Mouse (Mus musculus): ENCODE results near the gene Dtymk.

Gene Dtymk

DNA sequence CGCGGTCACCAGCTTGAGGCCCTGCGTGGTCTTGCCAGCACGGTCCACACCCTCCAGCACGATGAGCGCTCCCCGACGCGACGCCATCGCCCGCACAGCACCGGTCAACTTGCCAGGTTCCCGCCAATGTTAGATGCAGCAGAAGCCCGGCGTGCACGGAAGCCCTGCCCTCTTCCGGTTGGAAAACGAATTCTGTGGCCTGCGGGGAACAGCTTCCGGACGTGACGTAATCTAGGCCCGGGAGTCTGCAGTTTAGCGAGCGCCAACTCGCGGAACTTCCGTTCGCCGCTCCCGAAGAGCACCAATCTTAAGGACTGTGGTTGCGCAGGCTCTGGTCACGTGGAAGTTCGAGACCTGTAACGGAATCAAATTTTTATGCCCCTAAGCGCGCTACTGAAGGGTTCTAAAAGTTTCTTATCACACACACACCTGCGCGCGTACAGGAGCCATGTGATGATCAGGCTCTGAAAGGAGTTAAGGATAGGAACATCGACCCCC, at the start of gene Dtymk:
TSS of gene Dtymk (minus strand) at position 194 of the 498 bp plus-strand sequence.
- under 1% methylated on average over 42 of the region's 42 CpGs for WGBS

- 51% methylated on average over 2 of the region's 3 CpGs for WGBS
These were observed 44.1 kb upstream of the Dtymk start for GRCm38 (mm10) chr1:93845766-93846366.

DNA sequence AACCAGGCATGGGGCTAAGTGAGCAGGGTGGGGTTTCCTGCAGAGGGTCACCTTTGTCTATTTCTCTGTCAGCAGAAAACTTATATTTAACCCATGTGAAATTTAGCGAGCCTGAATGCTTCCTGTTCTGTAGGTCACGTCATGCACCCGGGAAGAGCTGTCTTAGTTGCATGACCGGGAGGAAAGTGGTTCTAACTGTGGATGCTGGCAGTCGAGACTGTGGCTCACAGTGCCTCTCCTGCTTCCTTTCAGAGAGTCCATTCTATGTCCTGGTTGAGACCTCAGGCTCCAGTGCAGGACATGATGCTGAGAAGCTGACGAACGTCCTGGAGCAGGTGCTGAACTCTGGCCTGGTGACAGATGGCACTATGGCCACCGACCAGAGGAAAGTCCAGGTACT, 36.8 kb upstream of the Dtymk start:
- 94% methylated on average over 8 of the region's 8 CpGs for WGBS

DNA sequence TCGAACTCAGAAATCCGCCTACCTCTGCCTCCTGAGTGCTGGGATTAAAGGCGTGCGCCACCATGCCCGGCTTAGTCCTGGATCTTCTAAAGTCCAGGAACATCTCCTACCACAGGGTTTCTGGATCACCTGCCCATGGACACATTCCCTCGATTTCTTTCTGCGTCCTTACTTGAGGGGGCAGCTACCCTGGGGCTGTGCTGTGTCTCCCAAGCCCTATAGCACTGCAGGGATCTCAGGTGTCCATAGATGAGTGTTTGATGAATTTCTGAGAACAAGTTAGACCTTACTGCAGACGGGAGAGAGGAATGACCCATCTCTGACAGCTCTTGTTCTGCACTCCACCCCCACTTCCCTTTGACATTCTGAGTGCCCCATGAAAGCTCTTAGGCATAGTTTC, 35.6 kb upstream of the Dtymk start:
- WGBS = 97% methylated on average over 8 of the region's 8 CpGs

- WGBS = 96% methylated on average over 2 of the region's 2 CpGs
These were observed 34.8 kb upstream of the Dtymk start for GRCm38 (mm10) chr1:93836532-93836913.

- 83% methylated on average over 6 of the region's 6 CpGs for WGBS
These were observed 34.3 kb upstream of the Dtymk start for GRCm38 (mm10) chr1:93835876-93836531.

- WGBS = 91% methylated on average over 4 of the region's 4 CpGs
These were observed 33.5 kb upstream of the Dtymk start for GRCm38 (mm10) chr1:93835211-93835610.

DNA sequence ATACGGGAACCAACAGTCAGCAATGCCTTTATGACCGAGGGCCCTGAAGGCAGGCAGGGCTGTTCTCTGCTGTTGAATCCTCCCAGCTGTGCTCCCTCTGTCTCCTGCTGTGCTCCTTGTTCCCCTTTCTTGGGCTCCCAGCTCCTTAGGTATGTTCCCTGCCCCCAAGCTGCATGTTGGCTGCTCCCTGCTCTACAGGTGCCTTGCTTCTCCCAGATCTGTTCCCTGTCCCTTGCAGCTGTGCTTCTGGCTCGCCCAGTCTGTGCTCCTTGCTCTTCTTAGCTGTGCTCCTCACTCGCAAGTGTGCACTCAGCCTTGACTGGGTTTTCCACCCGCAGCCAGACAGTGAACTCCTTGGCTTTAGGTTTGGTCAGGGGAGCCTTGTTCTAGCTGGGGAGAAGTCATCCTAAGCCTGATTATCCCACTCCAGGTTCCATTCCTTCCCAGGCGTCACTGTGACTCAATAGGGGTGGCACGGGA, 33.0 kb upstream of the Dtymk start:
- 87% methylated on average over 7 of the region's 7 CpGs for WGBS

DNA sequence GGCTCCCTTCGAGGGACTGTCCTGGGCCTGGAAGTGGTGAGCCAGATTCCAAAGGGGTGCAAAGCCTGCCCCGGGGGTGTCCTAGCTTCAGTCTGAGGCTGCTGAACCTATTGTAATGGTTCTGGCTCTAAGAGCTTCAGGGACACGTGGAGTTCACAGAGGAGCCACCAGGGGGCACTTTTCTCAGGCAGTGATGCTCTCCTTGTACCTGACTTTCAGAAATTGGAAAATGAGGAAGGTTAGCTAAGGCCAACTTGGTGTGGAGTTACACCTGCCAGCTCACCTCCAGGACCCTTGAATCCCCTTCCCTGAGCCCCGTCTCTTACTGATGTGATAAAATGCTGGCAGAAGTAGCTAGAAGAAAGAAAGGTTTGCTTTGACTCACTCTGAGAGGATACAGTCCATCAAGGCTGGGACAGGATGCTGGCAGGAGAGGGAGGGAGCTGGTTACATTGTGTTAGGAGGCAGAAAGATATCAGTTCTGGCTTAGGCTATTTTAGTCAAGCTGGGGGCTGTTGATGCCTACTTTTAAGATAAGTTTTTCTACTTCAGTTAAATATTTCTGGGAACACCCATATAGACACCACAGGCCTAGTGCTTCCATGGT, 31.1 kb upstream of the Dtymk start:
- WGBS = 66% methylated on average over 3 of the region's 4 CpGs

GRCm38 (mm10) chr1:93826540-93826835, 24.8 kb upstream of the Dtymk start:
- WGBS = 91% methylated on average over 9 of the region's 9 CpGs

GRCm38 (mm10) chr1:93825771-93826539, 24.2 kb upstream of the Dtymk start:
- 44% methylated on average over 27 of the region's 27 CpGs for WGBS

GRCm38 (mm10) chr1:93825105-93825674, 23.5 kb upstream of the Dtymk start:
- under 1% methylated on average over 30 of the region's 30 CpGs for WGBS

DNA sequence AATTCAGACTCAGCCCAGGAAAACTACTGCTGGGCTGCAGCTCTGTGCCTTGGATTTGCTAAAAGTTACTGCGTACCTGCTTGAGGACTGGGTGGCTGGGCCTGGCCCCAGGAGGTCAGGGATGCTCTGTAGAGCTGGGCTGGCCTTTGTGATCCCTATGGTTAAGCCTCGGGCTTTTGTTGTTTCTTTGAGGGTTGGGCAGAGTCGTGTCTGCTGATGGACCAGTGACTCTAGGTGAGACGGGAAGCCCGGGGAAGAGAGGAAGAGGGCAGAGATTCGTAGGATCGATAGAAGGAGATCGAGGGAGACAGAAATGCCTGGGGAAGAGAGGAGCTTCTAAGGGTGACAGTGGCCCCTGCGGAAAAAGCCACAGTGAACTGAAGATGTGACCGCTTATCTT, 22.9 kb upstream of the Dtymk start, which contains the start of gene D2hgdh:
TSS of gene D2hgdh (plus strand) at position 301 of the 400 bp plus-strand sequence.
- 9% methylated on average over 10 of the region's 10 CpGs for WGBS

DNA sequence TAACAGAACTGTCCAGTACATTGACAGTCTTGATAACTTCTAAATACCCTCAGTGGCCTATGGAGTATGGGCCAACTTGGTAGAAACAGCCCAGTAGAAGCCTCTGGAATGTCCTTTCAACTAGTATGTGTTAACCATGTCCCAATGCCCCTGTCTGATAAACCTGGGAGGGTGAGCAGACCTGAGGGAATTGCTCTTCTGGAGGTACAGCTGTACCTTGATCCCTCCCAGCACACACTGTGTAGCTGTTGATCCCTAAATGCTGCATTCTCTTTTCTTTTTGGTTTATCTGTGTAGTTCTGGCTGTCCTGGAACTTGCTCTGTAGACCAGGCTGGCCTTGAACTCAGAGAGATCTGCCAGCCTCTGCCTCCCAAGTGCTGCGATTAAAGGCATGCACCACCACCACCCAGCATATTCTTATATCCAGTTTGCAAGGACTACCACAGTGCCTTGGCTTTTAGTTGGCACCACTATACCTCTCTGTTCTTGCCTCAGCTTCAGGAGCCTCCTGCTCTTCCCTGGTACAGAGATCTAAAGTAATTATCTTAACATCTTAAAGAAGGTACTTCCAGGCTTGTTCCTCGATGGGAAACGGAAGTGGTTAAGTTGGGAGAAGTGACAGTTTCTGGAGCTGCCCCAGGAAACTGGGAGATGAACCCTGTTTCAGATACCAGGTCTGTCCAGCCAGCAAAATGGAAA, 22.2 kb upstream of the Dtymk start:
- 55% methylated on average over 3 of the region's 3 CpGs for WGBS

DNA sequence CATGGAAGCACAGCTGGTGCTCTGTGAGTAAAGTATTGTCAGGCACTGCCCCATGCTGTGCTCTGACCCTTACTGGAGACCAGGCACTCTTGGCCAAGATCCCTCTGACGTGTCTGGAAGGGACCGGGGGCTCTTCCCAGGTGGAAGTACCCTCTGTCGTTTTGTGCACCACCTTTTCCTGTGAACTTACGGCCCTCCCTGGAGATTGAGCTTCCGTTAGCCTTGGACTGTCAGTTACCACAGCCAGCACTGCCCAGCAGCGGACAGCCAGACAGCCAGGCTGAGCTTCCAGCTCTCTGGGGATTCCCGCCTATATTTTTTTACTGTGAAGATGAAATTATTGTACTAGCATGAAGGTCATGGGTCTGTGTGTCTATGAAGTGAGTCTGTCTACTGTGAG, 17.0 kb upstream of the Dtymk start:
- 80% methylated on average over 7 of the region's 7 CpGs for WGBS

DNA sequence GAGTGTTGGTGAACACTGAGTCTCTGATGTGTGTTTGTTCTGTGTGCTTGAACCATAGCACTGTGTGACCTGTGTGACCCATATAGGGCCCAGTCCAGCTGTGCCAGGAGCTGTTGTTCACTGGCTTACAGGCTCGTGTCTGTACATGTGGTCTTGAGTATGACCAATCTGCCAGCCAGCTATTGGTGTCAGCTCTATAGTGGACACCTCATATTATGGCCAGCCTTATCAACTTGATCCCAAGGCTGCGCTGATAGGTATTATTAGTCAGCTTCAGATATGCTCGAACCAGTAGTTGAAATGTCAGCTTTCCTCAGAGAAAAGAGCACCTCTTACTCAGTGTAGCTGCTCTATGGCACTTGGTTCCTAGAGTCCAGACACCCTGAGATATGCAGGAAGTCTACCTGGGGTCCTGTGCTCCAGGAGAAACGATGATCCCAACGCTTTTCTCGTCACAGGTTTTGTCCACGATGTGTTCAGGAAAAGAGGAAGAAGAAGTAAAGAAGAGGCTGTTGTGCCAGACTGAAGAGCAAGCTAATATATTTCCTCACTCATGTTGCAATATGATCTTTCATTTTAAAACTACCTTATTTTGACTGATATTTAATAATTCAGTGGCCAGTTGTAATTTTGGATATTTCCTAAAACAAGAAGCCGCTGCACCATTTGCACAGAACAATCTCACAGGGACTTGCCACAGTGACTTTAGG, 16.2 kb upstream of the Dtymk start:
- WGBS = 82% methylated on average over 8 of the region's 8 CpGs

DNA sequence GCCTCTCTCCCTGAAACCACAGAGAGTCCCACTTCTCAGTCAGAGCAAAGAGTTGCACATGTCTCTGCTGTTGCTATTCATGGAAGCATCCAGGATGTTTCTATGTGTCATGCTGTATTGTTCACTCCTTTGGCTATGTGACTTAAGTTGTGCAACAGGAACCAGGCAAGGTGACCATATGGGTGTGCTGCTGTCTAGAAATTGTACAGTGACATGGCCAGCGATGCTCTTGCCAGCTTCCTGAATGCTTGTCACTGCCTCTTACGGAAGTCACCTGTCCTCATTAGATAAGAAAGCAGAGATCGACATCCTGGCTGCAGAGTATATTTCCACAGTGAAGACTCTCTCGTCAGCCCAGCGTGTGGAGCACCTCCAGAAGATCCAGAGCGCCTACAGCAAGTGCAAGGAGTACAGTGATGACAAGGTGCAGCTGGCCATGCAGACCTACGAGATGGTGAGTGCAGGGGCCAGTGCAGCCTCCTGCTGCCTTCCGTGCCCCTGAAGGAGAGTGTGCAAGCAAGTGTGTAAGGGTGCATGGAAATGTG, 9.8 kb upstream of the Dtymk start:
- 92% methylated on average over 8 of the region's 8 CpGs for WGBS

DNA sequence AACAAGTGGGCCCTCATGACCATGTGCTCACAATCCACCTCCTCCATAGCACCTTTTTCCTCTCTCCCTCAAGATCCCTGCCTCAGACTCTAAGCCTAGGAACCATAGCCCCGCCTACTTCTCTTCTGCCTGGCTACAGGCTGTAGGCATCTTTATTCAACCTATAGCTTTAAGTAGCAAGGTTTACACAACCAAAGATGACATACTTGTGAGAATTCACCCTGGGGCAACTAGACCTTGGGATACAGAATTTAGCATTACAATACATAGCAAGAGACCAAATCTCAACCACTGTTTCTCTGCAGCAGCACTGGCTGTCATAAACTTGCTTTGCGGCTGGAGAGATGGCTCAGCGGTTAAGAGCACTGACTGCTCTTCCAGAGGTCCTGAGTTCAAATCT, 8.3 kb upstream of the Dtymk start:
- 97% methylated on average over 3 of the region's 3 CpGs for WGBS

- 98% methylated on average over 4 of the region's 4 CpGs for WGBS
These were observed 7.1 kb upstream of the Dtymk start for GRCm38 (mm10) chr1:93808871-93809270.

GRCm38 (mm10) chr1:93805221-93805951, 3.7 kb upstream of the Dtymk start:
- WGBS = 72% methylated on average over 5 of the region's 5 CpGs
